Mouse (Mus musculus) embryonic facial prominence, embryonic 15.5 days (tissue): Measurements from ENCODE around the gene St6gal1. TPM values are rescaled to one million over a fixed set of nuclear protein-coding genes. Genes with fewer than 3 reads are reported as not detected.

Experiments
- ATAC-seq: fragments of 200-750 bp; cut with Nextera tagmentation; 2 replicates; pipeline ENCODE4 v1.8.0; 2017; ENCODE audit warnings: low read depth, moderate TSS enrichment; ENCODE audit not compliant: insufficient number of reproducible peaks, low FRiP score, low TSS enrichment
- H3K27ac ChIP-seq: fragments of 300-500 bp; sonication (generic); replicated peaks from 2 replicates; pipeline ENCODE4 v1.5.1; 2015; ENCODE audit warnings: mild to moderate bottlenecking, inconsistent platforms
- H3K27me3 ChIP-seq: fragments of 300-500 bp; sonication (generic); 2 replicates; pipeline ENCODE4 v1.6.1; 2015; ENCODE audit warnings: inconsistent platforms
- H3K36me3 ChIP-seq: fragments of 300-500 bp; sonication (generic); 2 replicates; pipeline ENCODE4 v1.6.1; 2015; ENCODE audit warnings: mild to moderate bottlenecking, inconsistent platforms
- H3K4me1 ChIP-seq: fragments of 300-500 bp; sonication (generic); 2 replicates; pipeline ENCODE4 v1.6.1; 2015; ENCODE audit warnings: inconsistent platforms
- H3K4me2 ChIP-seq: fragments of 300-500 bp; sonication (generic); replicated peaks from 2 replicates; pipeline ENCODE4 v1.6.1; 2015; ENCODE audit warnings: mild to moderate bottlenecking, inconsistent platforms
- H3K4me3 ChIP-seq: fragments of 300-500 bp; sonication (generic); replicated peaks from 2 replicates; pipeline ENCODE4 v1.5.1; 2015; ENCODE audit warnings: mild to moderate bottlenecking, inconsistent platforms
- H3K9ac ChIP-seq: fragments of 300-500 bp; sonication (generic); 2 replicates; pipeline ENCODE4 v1.6.1; 2015; ENCODE audit warnings: inconsistent platforms
- H3K9me3 ChIP-seq: fragments of 300-500 bp; sonication (generic); replicated peaks from 2 replicates; pipeline ENCODE4 v1.6.1; 2016; ENCODE audit warnings: inconsistent platforms
- WGBS: fragments of 180-500 bp; shearing (Covaris S2); methylation state at CpG from one replicate; pipeline ENCODE4 v1.1.7; 2015; 5-methylcytosine and 5-hydroxymethylcytosine counted together
- polyA plus RNA-seq: library from polyadenylated mRNA; unstranded; fragments of >200 nt; fragmentation: Nextera tagmentation; extraction: Ambion mirVana; gene quantifications from 2 replicates; pipeline ENCODE4 v1.2.1, GENCODE M21; 2015

The St6gal1 gene
- polyA plus RNA-seq, 1 experiment from 2014 or later = 16.5 TPM

- no peak for ATAC-seq
- Histone ChIP-seq H3K4me3 (no peak overlapping the region), H3K36me3 (no peaks in the 10 kb centered on the region), H3K4me1 (peaks cover 9% of the 10 kb centered on the region), H3K27me3 (no peaks in the 10 kb centered on the region), H3K27ac (no peak overlapping the region), H3K9ac (no peak overlapping the region), H3K4me2 (no peak overlapping the region), H3K9me3 (no peaks in the 10 kb centered on the region)
- WGBS = 80% methylated on average over 5 of the region's 5 CpGs
These were observed 10.0 kb downstream of the St6gal1 start for GRCm38 (mm10) chr16:23234557-23234956.

GRCm38 (mm10) chr16:23235173-23235694 is 10.7 kb downstream of the St6gal1 start:
- H3K9ac ChIP-seq = no peak overlapping the region
- no peak overlapping the region for H3K27ac ChIP-seq
- no peak overlapping the region for H3K4me3 ChIP-seq
- no peaks in the 10 kb centered on the region for H3K9me3 ChIP-seq
- peaks cover 16% of the 10 kb centered on the region for H3K4me1 ChIP-seq
- ATAC-seq = no peak
- no peak overlapping the region for H3K4me2 ChIP-seq
- 77% methylated on average over 7 of the region's 7 CpGs for WGBS
- H3K36me3 ChIP-seq = no peaks in the 10 kb centered on the region
- H3K27me3 ChIP-seq = no peaks in the 10 kb centered on the region

GRCm38 (mm10) chr16:23239583-23239982 is 15.0 kb downstream of the St6gal1 start:
- no peak overlapping the region for H3K27ac ChIP-seq
- H3K9me3 ChIP-seq = no peaks in the 10 kb centered on the region
- no peaks in the 10 kb centered on the region for H3K36me3 ChIP-seq
- H3K4me3 ChIP-seq = no peak overlapping the region
- WGBS = 62% methylated on average over 6 of the region's 6 CpGs
- no peak overlapping the region for H3K4me2 ChIP-seq
- peaks cover 25% of the 10 kb centered on the region for H3K4me1 ChIP-seq
- H3K27me3 ChIP-seq = no peaks in the 10 kb centered on the region
- no peak overlapping the region for H3K9ac ChIP-seq
- no peak for ATAC-seq

GRCm38 (mm10) chr16:23240049-23240949 is 15.8 kb downstream of the St6gal1 start:
- H3K36me3 ChIP-seq = no peaks in the 10 kb centered on the region
- no peaks in the 10 kb centered on the region for H3K9me3 ChIP-seq
- peaks cover 25% of the 10 kb centered on the region for H3K4me1 ChIP-seq
- H3K27me3 ChIP-seq = no peaks in the 10 kb centered on the region
- peak; percentile 74 for ATAC-seq
- H3K4me3 ChIP-seq = no peak overlapping the region
- 33% methylated on average over 13 of the region's 13 CpGs for WGBS
- H3K4me2 ChIP-seq = no peak overlapping the region
- H3K27ac ChIP-seq = peak overlapping the region; percentile 60
- no peak overlapping the region for H3K9ac ChIP-seq

- no peak for ATAC-seq
These were observed 16.4 kb downstream of the St6gal1 start for GRCm38 (mm10) chr16:23240950-23241259.

GRCm38 (mm10) chr16:23243726-23244425 is 19.3 kb downstream of the St6gal1 start:
- 81% methylated on average over 5 of the region's 5 CpGs for WGBS
- Histone ChIP-seq H3K9me3 (no peaks in the 10 kb centered on the region), H3K27ac (no peak overlapping the region)

More at GRCm38 (mm10) chr16:23240950-23241259, 16.4 kb downstream of the St6gal1 start:
- H3K27me3 ChIP-seq = no peaks in the 10 kb centered on the region
- H3K4me3 ChIP-seq = no peak overlapping the region
- H3K4me1 ChIP-seq = peaks cover 25% of the 10 kb centered on the region
- H3K36me3 ChIP-seq = no peaks in the 10 kb centered on the region
- 66% methylated on average over 5 of the region's 5 CpGs for WGBS
- H3K27ac ChIP-seq = peak overlapping the region; percentile 60; the same call in 1 of the 2 replicates
- no peaks in the 10 kb centered on the region for H3K9me3 ChIP-seq
- H3K9ac ChIP-seq = no peak overlapping the region
- H3K4me2 ChIP-seq = no peak overlapping the region

GRCm38 (mm10) chr16:23244486-23244885 is 19.9 kb downstream of the St6gal1 start:
- Histone ChIP-seq H3K9me3 (no peaks in the 10 kb centered on the region), H3K36me3 (no peaks in the 10 kb centered on the region), H3K9ac (no peak overlapping the region), H3K4me2 (no peak overlapping the region), H3K27me3 (no peaks in the 10 kb centered on the region), H3K4me3 (no peak overlapping the region), H3K4me1 (peaks cover 16% of the 10 kb centered on the region), H3K27ac (no peak overlapping the region)
- ATAC-seq = no peak
- WGBS = 72% methylated on average over 7 of the region's 7 CpGs

More at GRCm38 (mm10) chr16:23243726-23244425, 19.3 kb downstream of the St6gal1 start:
- Histone ChIP-seq H3K9ac (no peak overlapping the region), H3K4me3 (no peak overlapping the region), H3K4me1 (peaks cover 18% of the 10 kb centered on the region), H3K36me3 (no peaks in the 10 kb centered on the region), H3K27me3 (no peaks in the 10 kb centered on the region), H3K4me2 (no peak overlapping the region)
- ATAC-seq = no peak

GRCm38 (mm10) chr16:23249285-23249684 is 24.7 kb downstream of the St6gal1 start:
- no peak overlapping the region for H3K9ac ChIP-seq
- no peaks in the 10 kb centered on the region for H3K9me3 ChIP-seq
- H3K4me1 ChIP-seq = peaks cover 26% of the 10 kb centered on the region
- H3K4me2 ChIP-seq = no peak overlapping the region
- H3K36me3 ChIP-seq = no peaks in the 10 kb centered on the region
- H3K27ac ChIP-seq = no peak overlapping the region
- H3K4me3 ChIP-seq = no peak overlapping the region
- H3K27me3 ChIP-seq = no peaks in the 10 kb centered on the region
- 73% methylated on average over 4 of the region's 4 CpGs for WGBS
- ATAC-seq = no peak

GRCm38 (mm10) chr16:23249762-23250161 is 25.2 kb downstream of the St6gal1 start:
- H3K9me3 ChIP-seq = no peaks in the 10 kb centered on the region
- H3K4me2 ChIP-seq = no peak overlapping the region
- no peak overlapping the region for H3K27ac ChIP-seq
- no peaks in the 10 kb centered on the region for H3K27me3 ChIP-seq
- 73% methylated on average over 6 of the region's 6 CpGs for WGBS
- H3K36me3 ChIP-seq = no peaks in the 10 kb centered on the region
- H3K4me1 ChIP-seq = peaks cover 26% of the 10 kb centered on the region
- H3K9ac ChIP-seq = no peak overlapping the region
- ATAC-seq = no peak
- H3K4me3 ChIP-seq = no peak overlapping the region

- ATAC-seq = no peak; the same call in 1 of the 2 replicates
- Histone ChIP-seq H3K27me3 (no peaks in the 10 kb centered on the region), H3K36me3 (no peaks in the 10 kb centered on the region), H3K4me1 (peaks cover 26% of the 10 kb centered on the region), H3K4me2 (no peak overlapping the region), H3K4me3 (no peak overlapping the region), H3K27ac (no peak overlapping the region), H3K9ac (no peak overlapping the region), H3K9me3 (no peaks in the 10 kb centered on the region)
- WGBS = 39% methylated on average over 15 of the region's 15 CpGs
These were observed 26.3 kb downstream of the St6gal1 start for GRCm38 (mm10) chr16:23250556-23251444.

- no peaks in the 10 kb centered on the region for H3K27me3 ChIP-seq
- no peaks in the 10 kb centered on the region for H3K36me3 ChIP-seq
- H3K9ac ChIP-seq = no peak overlapping the region
- 0 out of 2 replicates have a peak, but pooled peaks have one; percentile 16 for ATAC-seq
- 82% methylated on average over 2 of the region's 2 CpGs for WGBS
- no peak overlapping the region for H3K4me2 ChIP-seq
- no peak overlapping the region for H3K27ac ChIP-seq
- H3K9me3 ChIP-seq = no peaks in the 10 kb centered on the region
- no peak overlapping the region for H3K4me3 ChIP-seq
- H3K4me1 ChIP-seq = peaks cover 26% of the 10 kb centered on the region
These were observed 26.9 kb downstream of the St6gal1 start for GRCm38 (mm10) chr16:23251445-23251773.
